8 mouse cellular contexts compared by ENCODE assay signal in genomic region chr5:119553469-119553868, GRCm38 (mm10).
A peak's percentile ranks its signal among the peaks of the same experiment; 100 is the strongest.
DNase-seq lines count a peak whose midpoint lies in the region.

No protein-coding gene starts in this region.

- DNase-seq in adrenal gland, postnatal 14 days, result peak; percentile 30
- no peak for DNase-seq in adrenal gland, postnatal 25 days
- DNase-seq in lung, postnatal 4 days, result peak; percentile 15 to 40
- DNase-seq in lung, postnatal 14 days, result no peak
- peak; percentile 19 to 45 for DNase-seq in left cerebral cortex, adult 18-20 months (ENCODE audit: low spot score in 2 of 2)
- peak; percentile 45 for DNase-seq in right cerebral cortex, postnatal 25 days
- no peak for DNase-seq in thymus, postnatal 25 days
- no peak for DNase-seq in thymus, postnatal 36 days

Comparison
In these comparisons a context has a peak if more than half of its experiments do, and no peak if none do; other contexts are left out.
1. DNase-seq: peak in adrenal gland, postnatal 14 days (single experiment), lung, postnatal 4 days (2 of 2), left cerebral cortex, adult 18-20 months (2 of 2) and right cerebral cortex, postnatal 25 days (single experiment); none in adrenal gland, postnatal 25 days (single experiment), lung, postnatal 14 days (single experiment), thymus, postnatal 25 days (single experiment) and thymus, postnatal 36 days (0 of 2).